Mouse (Mus musculus) hindbrain, embryonic 12.5 days (tissue): ENCODE data around the gene Coq9. TPM values are rescaled to one million over a fixed set of nuclear protein-coding genes. Genes with fewer than 3 reads are reported as not detected.
A peak's percentile ranks its signal among the peaks of the same experiment; 100 is the strongest.

Experiments
- ATAC-seq: fragments of 200-750 bp; cut with Nextera tagmentation; 2 replicates; pipeline ENCODE4 v1.8.0; 2017; ENCODE audit warnings: moderate TSS enrichment; ENCODE audit not compliant: low FRiP score
- H3K27ac ChIP-seq: fragments of 300-500 bp; sonication (generic); 2 replicates; pipeline ENCODE4 v1.5.1; 2016; ENCODE audit warnings: mild to moderate bottlenecking
- H3K27me3 ChIP-seq: fragments of 300-500 bp; sonication (generic); 2 replicates; pipeline ENCODE4 v1.6.1; 2016; ENCODE audit warnings: mild to moderate bottlenecking
- H3K36me3 ChIP-seq: fragments of 300-500 bp; sonication (generic); 2 replicates; pipeline ENCODE4 v1.6.1; 2016; ENCODE audit warnings: mild to moderate bottlenecking
- H3K4me1 ChIP-seq: fragments of 300-500 bp; sonication (generic); 2 replicates; pipeline ENCODE4 v1.6.1; 2016
- H3K4me2 ChIP-seq: fragments of 300-500 bp; sonication (generic); replicated peaks from 2 replicates; pipeline ENCODE4 v1.6.1; 2016; ENCODE audit warnings: mild to moderate bottlenecking
- H3K4me3 ChIP-seq: fragments of 300-500 bp; sonication (generic); 2 replicates; pipeline ENCODE4 v1.5.1; 2016; ENCODE audit warnings: mild to moderate bottlenecking
- H3K9ac ChIP-seq: fragments of 300-500 bp; sonication (generic); 2 replicates; pipeline ENCODE4 v1.6.1; 2016; ENCODE audit warnings: mild to moderate bottlenecking, moderate library complexity
- H3K9me3 ChIP-seq: fragments of 300-500 bp; sonication (generic); replicated peaks from 2 replicates; pipeline ENCODE4 v1.6.1; 2016; ENCODE audit warnings: mild to moderate bottlenecking
- WGBS: fragments of 180-500 bp; shearing (Covaris S2); methylation state at CpG from one replicate; pipeline ENCODE4 v1.1.7; 2016; 5-methylcytosine and 5-hydroxymethylcytosine counted together
- polyA plus RNA-seq: library from polyadenylated mRNA; unstranded; fragments of >200 nt; fragmentation: Nextera tagmentation; extraction: Ambion mirVana; gene quantifications from 2 replicates; pipeline ENCODE4 v1.2.1, GENCODE M21; 2016

The Coq9 gene
- polyA plus RNA-seq, 1 experiment from 2014 or later = 52.6 TPM

GRCm38 (mm10) chr8:94875096-94875870 lies 37.2 kb downstream of the Coq9 start:
- Histone ChIP-seq H3K4me2 (peak overlapping the region; percentile 98), H3K27ac (no peak overlapping the region), H3K4me1 (peaks cover 42% of the 10 kb centered on the region), H3K36me3 (no peaks in the 10 kb centered on the region), H3K27me3 (peaks cover 20% of the 10 kb centered on the region), H3K9ac (peak overlapping the region; percentile 71), H3K9me3 (no peaks in the 10 kb centered on the region), H3K4me3 (peak overlapping the region; percentile 59)
- WGBS = 17% methylated on average over 17 of the region's 17 CpGs
- no peak for ATAC-seq

GRCm38 (mm10) chr8:94875871-94876150 lies 37.7 kb downstream of the Coq9 start:
- WGBS = under 1% methylated on average over 16 of the region's 20 CpGs

GRCm38 (mm10) chr8:94876197-94876730 lies 38.1 kb downstream of the Coq9 start, which contains the start of gene Dok4:
Dok4 (minus strand) TSS chr8:94876330.
- Histone ChIP-seq H3K27ac (peak within 1 kb of the TSS; percentile 35; the same call in 1 of the 2 replicates), H3K27me3 (peaks cover 16% of the 10 kb centered on the region), H3K9me3 (no peaks in the 10 kb centered on the region), H3K4me1 (peaks cover 35% of the 10 kb centered on the region), H3K9ac (peak within 1 kb of the TSS; percentile 71), H3K4me3 (peak within 1 kb of the TSS; percentile 59), H3K4me2 (peak within 1 kb of the TSS; percentile 98), H3K36me3 (no peaks in the 10 kb centered on the region)
- ATAC-seq = peak; percentile 68
- WGBS = 2% methylated on average over 36 of the region's 37 CpGs

More at GRCm38 (mm10) chr8:94875871-94876150, 37.7 kb downstream of the Coq9 start:
- no peaks in the 10 kb centered on the region for H3K9me3 ChIP-seq
- peak overlapping the region; percentile 71 for H3K9ac ChIP-seq
- H3K4me2 ChIP-seq = peak overlapping the region; percentile 98
- H3K27me3 ChIP-seq = peaks cover 16% of the 10 kb centered on the region
- peak; percentile 5; the same call in 1 of the 2 replicates for ATAC-seq
- H3K4me1 ChIP-seq = peaks cover 36% of the 10 kb centered on the region
- no peaks in the 10 kb centered on the region for H3K36me3 ChIP-seq
- no peak overlapping the region for H3K27ac ChIP-seq
- H3K4me3 ChIP-seq = peak overlapping the region; percentile 59

- H3K4me1 ChIP-seq = peaks cover 29% of the 10 kb centered on the region
- WGBS = 59% methylated on average over 3 of the region's 3 CpGs
- no peak overlapping the region for H3K9ac ChIP-seq
- no peaks in the 10 kb centered on the region for H3K36me3 ChIP-seq
- H3K27me3 ChIP-seq = peaks cover 16% of the 10 kb centered on the region
- 0 out of 2 replicates have a peak overlapping the region, but pooled peaks have one; percentile 98 for H3K4me2 ChIP-seq
- no peak overlapping the region for H3K27ac ChIP-seq
- H3K9me3 ChIP-seq = no peaks in the 10 kb centered on the region
- ATAC-seq = no peak
- H3K4me3 ChIP-seq = no peak overlapping the region
Observed at GRCm38 (mm10) chr8:94876820-94877219, 38.7 kb downstream of the Coq9 start.

- ATAC-seq = no peak
- H3K36me3 ChIP-seq = no peaks in the 10 kb centered on the region
Observed at GRCm38 (mm10) chr8:94880742-94881141, 42.6 kb downstream of the Coq9 start.

GRCm38 (mm10) chr8:94888383-94889036 lies 50.4 kb downstream of the Coq9 start:
- Histone ChIP-seq H3K9ac (no peak overlapping the region), H3K4me1 (no peaks in the 10 kb centered on the region), H3K9me3 (no peaks in the 10 kb centered on the region), H3K36me3 (no peaks in the 10 kb centered on the region), H3K27me3 (no peaks in the 10 kb centered on the region), H3K27ac (no peak overlapping the region), H3K4me3 (no peak overlapping the region), H3K4me2 (no peak overlapping the region)
- no peak for ATAC-seq
- 37% methylated on average over 14 of the region's 14 CpGs for WGBS

More at GRCm38 (mm10) chr8:94880742-94881141, 42.6 kb downstream of the Coq9 start:
- Histone ChIP-seq H3K4me3 (no peak overlapping the region), H3K4me1 (peaks cover 7% of the 10 kb centered on the region), H3K27me3 (no peaks in the 10 kb centered on the region; the same call in 1 of the 2 replicates), H3K9ac (no peak overlapping the region), H3K9me3 (no peaks in the 10 kb centered on the region), H3K4me2 (no peak overlapping the region), H3K27ac (no peak overlapping the region)
- WGBS = 79% methylated on average over 4 of the region's 4 CpGs

GRCm38 (mm10) chr8:94892917-94893316 lies 54.8 kb downstream of the Coq9 start:
- Histone ChIP-seq H3K4me3 (no peak overlapping the region), H3K9me3 (no peaks in the 10 kb centered on the region), H3K4me2 (no peak overlapping the region), H3K9ac (no peak overlapping the region), H3K36me3 (no peaks in the 10 kb centered on the region), H3K27ac (no peak overlapping the region), H3K4me1 (no peaks in the 10 kb centered on the region), H3K27me3 (no peaks in the 10 kb centered on the region)
- no peak for ATAC-seq
- 37% methylated on average over 2 of the region's 2 CpGs for WGBS

GRCm38 (mm10) chr8:94899262-94899661 lies 61.1 kb downstream of the Coq9 start:
- WGBS = 7% methylated on average over 11 of the region's 11 CpGs
- Histone ChIP-seq H3K27ac (no peak overlapping the region), H3K9me3 (no peaks in the 10 kb centered on the region), H3K9ac (no peak overlapping the region), H3K36me3 (no peaks in the 10 kb centered on the region), H3K27me3 (no peaks in the 10 kb centered on the region), H3K4me1 (peaks cover 15% of the 10 kb centered on the region), H3K4me2 (peak overlapping the region; percentile 13), H3K4me3 (no peak overlapping the region)
- no peak for ATAC-seq

- no peak overlapping the region; the same call in 1 of the 2 replicates for H3K4me2 ChIP-seq
- ATAC-seq = no peak
- 15% methylated on average over 6 of the region's 6 CpGs for WGBS
- 0 out of 2 replicates have a peak overlapping the region, but pooled peaks have one; percentile 20 for H3K9ac ChIP-seq
- no peak overlapping the region for H3K27ac ChIP-seq
- H3K4me3 ChIP-seq = no peak overlapping the region
- no peaks in the 10 kb centered on the region for H3K27me3 ChIP-seq
- peaks cover 15% of the 10 kb centered on the region for H3K4me1 ChIP-seq
- H3K36me3 ChIP-seq = no peaks in the 10 kb centered on the region
- H3K9me3 ChIP-seq = no peaks in the 10 kb centered on the region
Observed at GRCm38 (mm10) chr8:94900617-94901016, 62.5 kb downstream of the Coq9 start.

GRCm38 (mm10) chr8:94901031-94901430 lies 62.9 kb downstream of the Coq9 start:
- Histone ChIP-seq H3K27ac (no peak overlapping the region), H3K4me2 (no peak overlapping the region; the same call in 1 of the 2 replicates), H3K4me3 (no peak overlapping the region), H3K4me1 (peaks cover 15% of the 10 kb centered on the region), H3K36me3 (0 out of 2 replicates have a peak, but pooled peaks cover 2% of the 10 kb centered on the region), H3K9ac (0 out of 2 replicates have a peak overlapping the region, but pooled peaks have one; percentile 20), H3K27me3 (no peaks in the 10 kb centered on the region), H3K9me3 (no peaks in the 10 kb centered on the region)
- WGBS = 27% methylated on average over 5 of the region's 5 CpGs
- ATAC-seq = no peak

- peak; percentile 17; the same call in 1 of the 2 replicates for ATAC-seq
- WGBS = 61% methylated on average over 12 of the region's 12 CpGs
- H3K4me3 ChIP-seq = no peak overlapping the region
- H3K27me3 ChIP-seq = no peaks in the 10 kb centered on the region
- H3K4me2 ChIP-seq = no peak overlapping the region
- H3K9me3 ChIP-seq = no peaks in the 10 kb centered on the region
- no peak overlapping the region for H3K27ac ChIP-seq
- H3K9ac ChIP-seq = no peak overlapping the region
- 0 out of 2 replicates have a peak, but pooled peaks cover 7% of the 10 kb centered on the region for H3K36me3 ChIP-seq
- H3K4me1 ChIP-seq = peaks cover 15% of the 10 kb centered on the region
Observed at GRCm38 (mm10) chr8:94903709-94904108, 65.6 kb downstream of the Coq9 start.
